Mouse (Mus musculus) midbrain, embryonic 14.5 days (tissue): Measurements from ENCODE around the gene Tex264. TPM values are rescaled to one million over a fixed set of nuclear protein-coding genes. Genes with fewer than 3 reads are reported as not detected.

Experiments
- ATAC-seq: fragments of 200-750 bp; cut with Nextera tagmentation; 2 replicates; pipeline ENCODE4 v1.8.0; 2017; ENCODE audit warnings: moderate number of reproducible peaks, moderate library complexity; ENCODE audit not compliant: low FRiP score, low TSS enrichment
- DNase-seq: peaks from one replicate; pipeline ENCODE4 v3.0.0-alpha.2; 2015
- H3K27ac ChIP-seq: fragments of 300-500 bp; sonication (generic); replicated peaks from 2 replicates; pipeline ENCODE4 v1.5.1; 2014; ENCODE audit warnings: mild to moderate bottlenecking, low read depth, low read length, moderate library complexity
- H3K27me3 ChIP-seq: fragments of 300-500 bp; sonication (generic); 2 replicates; pipeline ENCODE4 v1.6.1; 2014; ENCODE audit warnings: low read length, control low read depth, mixed read lengths; ENCODE audit not compliant: control insufficient read depth, insufficient read depth
- H3K36me3 ChIP-seq: fragments of 300-500 bp; sonication (generic); 2 replicates; pipeline ENCODE4 v1.6.1; 2014; ENCODE audit warnings: low read length, control low read depth; ENCODE audit not compliant: control insufficient read depth, insufficient read depth
- H3K4me1 ChIP-seq: fragments of 300-500 bp; sonication (generic); 2 replicates; pipeline ENCODE4 v1.6.1; 2014; ENCODE audit warnings: mild to moderate bottlenecking, antibody characterized with exemption, low read length, control low read depth; ENCODE audit not compliant: control insufficient read depth, insufficient read depth
- H3K4me2 ChIP-seq: fragments of 300-500 bp; sonication (generic); 2 replicates; pipeline ENCODE4 v1.6.1; 2014; ENCODE audit warnings: mild to moderate bottlenecking, low read length, moderate library complexity
- H3K4me3 ChIP-seq: fragments of 300-500 bp; sonication (generic); replicated peaks from 2 replicates; pipeline ENCODE4 v1.5.1; 2014; ENCODE audit warnings: low read depth, low read length
- H3K9ac ChIP-seq: fragments of 300-500 bp; sonication (generic); replicated peaks from 2 replicates; pipeline ENCODE4 v1.6.1; 2014; ENCODE audit warnings: mild to moderate bottlenecking, low read length, moderate library complexity
- H3K9me3 ChIP-seq: fragments of 300-500 bp; sonication (generic); 2 replicates; pipeline ENCODE4 v1.6.1; 2016; ENCODE audit warnings: low read length, control low read depth, mixed read lengths; ENCODE audit not compliant: control insufficient read depth
- WGBS: fragments of 180-500 bp; shearing (Covaris S2); extraction: QIAGEN DNeasy Blood & Tissue Kit; methylation state at CpG from one replicate; pipeline ENCODE4 v1.1.7; 2014; 5-methylcytosine and 5-hydroxymethylcytosine counted together
- polyA plus RNA-seq: library from polyadenylated mRNA; unstranded; fragments of >200 nt; fragmentation: Nextera tagmentation; extraction: Ambion mirVana; gene quantifications from 2 replicates; pipeline ENCODE4 v1.2.1, GENCODE M21; 2014

The Tex264 gene
- polyA plus RNA-seq, 1 experiment from 2014 or later = 53.6 TPM

- 0 out of 2 replicates have a peak overlapping the region, but pooled peaks have one; percentile 55 for H3K27ac ChIP-seq
- DNase-seq = no peak
- 0 out of 2 replicates have a peak, but pooled peaks cover 5% of the 10 kb centered on the region for H3K27me3 ChIP-seq
- 46% methylated on average over 5 of the region's 5 CpGs for WGBS
- no peaks in the 10 kb centered on the region for H3K9me3 ChIP-seq
- H3K4me1 ChIP-seq = peaks cover 9% of the 10 kb centered on the region; the same call in 1 of the 2 replicates
- peaks cover 27% of the 10 kb centered on the region for H3K36me3 ChIP-seq
- no peak for ATAC-seq
- H3K9ac ChIP-seq = no peak overlapping the region
- no peak overlapping the region for H3K4me2 ChIP-seq
- no peak overlapping the region for H3K4me3 ChIP-seq
Observed at GRCm38 (mm10) chr9:106657592-106657991, 28.1 kb downstream of the Tex264 start.

- H3K36me3 ChIP-seq = peaks cover 20% of the 10 kb centered on the region
- 0 out of 2 replicates have a peak, but pooled peaks cover 5% of the 10 kb centered on the region for H3K27me3 ChIP-seq
- peak overlapping the region; percentile 26; the same call in 1 of the 2 replicates for H3K27ac ChIP-seq
- peak overlapping the region; percentile 78 for H3K4me2 ChIP-seq
- H3K4me1 ChIP-seq = peaks cover 9% of the 10 kb centered on the region; the same call in 1 of the 2 replicates
- 24% methylated on average over 5 of the region's 5 CpGs for WGBS
- H3K4me3 ChIP-seq = no peak overlapping the region
- ATAC-seq (no peak), DNase-seq (no peak)
- H3K9ac ChIP-seq = no peak overlapping the region
- no peaks in the 10 kb centered on the region for H3K9me3 ChIP-seq
Observed at GRCm38 (mm10) chr9:106656820-106657219, 28.9 kb downstream of the Tex264 start.

- H3K27me3 ChIP-seq = 0 out of 2 replicates have a peak, but pooled peaks cover 5% of the 10 kb centered on the region
- peaks cover 9% of the 10 kb centered on the region; the same call in 1 of the 2 replicates for H3K4me1 ChIP-seq
- peak within 1 kb of the TSS; percentile 67 for H3K9ac ChIP-seq
- peak; percentile 72 for DNase-seq
- peak within 1 kb of the TSS; percentile 78 for H3K4me2 ChIP-seq
- WGBS = under 1% methylated on average over 44 of the region's 44 CpGs
- H3K27ac ChIP-seq = peak within 1 kb of the TSS; percentile 26; the same call in 1 of the 2 replicates
- no peaks in the 10 kb centered on the region for H3K9me3 ChIP-seq
- peak within 1 kb of the TSS; percentile 48 for H3K4me3 ChIP-seq
- H3K36me3 ChIP-seq = peaks cover 13% of the 10 kb centered on the region
- ATAC-seq = peak; percentile 31; the same call in 1 of the 2 replicates
Observed at GRCm38 (mm10) chr9:106655884-106656720, 29.6 kb downstream of the Tex264 start, which contains the start of gene Grm2. Grm2 (minus strand) TSS chr9:106656082.

- Histone ChIP-seq H3K27me3 (0 out of 2 replicates have a peak, but pooled peaks cover 5% of the 10 kb centered on the region), H3K27ac (no peak overlapping the region), H3K4me3 (no peak overlapping the region), H3K4me1 (peaks cover 9% of the 10 kb centered on the region; the same call in 1 of the 2 replicates), H3K9me3 (no peaks in the 10 kb centered on the region), H3K36me3 (0 out of 2 replicates have a peak, but pooled peaks cover 2% of the 10 kb centered on the region), H3K4me2 (no peak overlapping the region), H3K9ac (no peak overlapping the region)
- DNase-seq = peak; percentile 37
- 74% methylated on average over 1 of the region's 1 CpGs for WGBS
- no peak for ATAC-seq
Observed at GRCm38 (mm10) chr9:106652720-106653119, 33.0 kb downstream of the Tex264 start.

GRCm38 (mm10) chr9:106647226-106647625 lies 38.5 kb downstream of the Tex264 start:
- Histone ChIP-seq H3K27me3 (no peaks in the 10 kb centered on the region), H3K4me1 (no peaks in the 10 kb centered on the region), H3K9ac (no peak overlapping the region), H3K27ac (no peak overlapping the region), H3K4me3 (no peak overlapping the region), H3K4me2 (no peak overlapping the region), H3K36me3 (0 out of 2 replicates have a peak, but pooled peaks cover 2% of the 10 kb centered on the region), H3K9me3 (no peaks in the 10 kb centered on the region)
- DNase-seq (no peak), ATAC-seq (no peak)
- WGBS = 76% methylated on average over 27 of the region's 27 CpGs

- Histone ChIP-seq H3K4me2 (no peak overlapping the region), H3K27me3 (no peaks in the 10 kb centered on the region), H3K4me3 (no peak overlapping the region), H3K36me3 (0 out of 2 replicates have a peak, but pooled peaks cover 2% of the 10 kb centered on the region), H3K27ac (no peak overlapping the region), H3K4me1 (no peaks in the 10 kb centered on the region), H3K9ac (no peak overlapping the region), H3K9me3 (no peaks in the 10 kb centered on the region)
- 69% methylated on average over 9 of the region's 9 CpGs for WGBS
- no peak for ATAC-seq
- no peak for DNase-seq
Observed at GRCm38 (mm10) chr9:106645684-106646271, 39.9 kb downstream of the Tex264 start.

- Histone ChIP-seq H3K27me3 (no peaks in the 10 kb centered on the region), H3K9me3 (no peaks in the 10 kb centered on the region), H3K4me1 (no peaks in the 10 kb centered on the region), H3K4me2 (no peak overlapping the region), H3K36me3 (no peaks in the 10 kb centered on the region), H3K4me3 (no peak overlapping the region), H3K9ac (no peak overlapping the region), H3K27ac (no peak overlapping the region)
- WGBS = 78% methylated on average over 6 of the region's 6 CpGs
- DNase-seq (no peak), ATAC-seq (no peak)
Observed at GRCm38 (mm10) chr9:106643787-106644186, 41.9 kb downstream of the Tex264 start.

GRCm38 (mm10) chr9:106643128-106643527 lies 42.6 kb downstream of the Tex264 start:
- Histone ChIP-seq H3K27me3 (no peaks in the 10 kb centered on the region), H3K27ac (no peak overlapping the region), H3K4me3 (no peak overlapping the region), H3K9me3 (no peaks in the 10 kb centered on the region), H3K4me1 (no peaks in the 10 kb centered on the region), H3K36me3 (no peaks in the 10 kb centered on the region), H3K4me2 (no peak overlapping the region), H3K9ac (no peak overlapping the region)
- ATAC-seq (no peak), DNase-seq (peak; percentile 78)
- WGBS = 34% methylated on average over 7 of the region's 7 CpGs
